Comparison of ENCODE assay signal across 8 mouse cellular contexts in genomic region chr7:19327128-19327527, GRCm38 (mm10). TPM values are rescaled to one million over a fixed set of nuclear protein-coding genes. Genes with fewer than 3 reads are reported as not detected.
DNase-seq lines count a peak whose midpoint lies in the region; ATAC-seq and TF ChIP-seq lines count a peak whose summit lies in the region.

No protein-coding gene starts in this region.

- peak overlapping the region; percentile 42 for H3K4me3 ChIP-seq in ES-Bruce4 (ENCODE audit: low read depth, low read length)
- peak overlapping the region; percentile 33 for H3K4me3 ChIP-seq in forebrain, embryonic 14.5 days (ENCODE audit: low read depth, low read length)
- H3K4me3 ChIP-seq in lung, adult 2 months (replicated peaks; ENCODE audit: extremely low read depth, low read depth, low read length): peak overlapping the region; percentile 33
- peak overlapping the region; percentile 63 for H3K4me3 ChIP-seq in olfactory bulb, adult 2 months (ENCODE audit: insufficient read depth, low read depth, low read length)

- H3K27ac ChIP-seq in ES-Bruce4 (ENCODE audit: insufficient read depth, low read length): no peak overlapping the region
- no peak overlapping the region for H3K27ac ChIP-seq in forebrain, embryonic 14.5 days (ENCODE audit: low read depth, low read length)
- H3K27ac ChIP-seq in olfactory bulb, adult 2 months (ENCODE audit: insufficient read depth, low read depth, low read length): peak overlapping the region; percentile 83

- DNase-seq in forebrain, embryonic 14.5 days (ENCODE audit: low spot score): peak; percentile 88
- DNase-seq in heart, postnatal 10 days: peak; percentile 95 to 96
- peak; percentile 85 for DNase-seq in large intestine, adult 2 months (ENCODE audit: low read depth, low spot score)
- DNase-seq in lung, adult 2 months: peak; percentile 87
- DNase-seq in urinary bladder, postnatal 36 days (ENCODE audit: low spot score in 2 of 2): peak; percentile 78 to 93

- under 1% methylated on average over 22 of the region's 22 CpGs for WGBS in forebrain, embryonic 14.5 days
- under 1% methylated on average over 22 of the region's 22 CpGs for WGBS in large intestine, adult 2 months
- WGBS in lung, adult 2 months: 1% methylated on average over 22 of the region's 22 CpGs
- under 1% methylated on average over 22 of the region's 22 CpGs for WGBS in olfactory bulb, adult 2 months

- H3K36me3 ChIP-seq in ES-Bruce4 (ENCODE audit: control insufficient read depth, insufficient read depth, low read length, poor library complexity, severe bottlenecking): no peaks in the 10 kb centered on the region
- no peaks in the 10 kb centered on the region for H3K36me3 ChIP-seq in forebrain, embryonic 14.5 days (ENCODE audit: control insufficient read depth, insufficient read depth, low read length)

- no peaks in the 10 kb centered on the region for H3K9me3 ChIP-seq in ES-Bruce4 (replicated peaks; ENCODE audit: control insufficient read depth, insufficient read depth, low read length, poor library complexity, severe bottlenecking)
- H3K9me3 ChIP-seq in forebrain, embryonic 14.5 days (replicated peaks; ENCODE audit: control insufficient read depth, low read length): no peaks in the 10 kb centered on the region

- H3K4me2 ChIP-seq in forebrain, embryonic 14.5 days (ENCODE audit: low read length): peak overlapping the region; percentile 57

- ATAC-seq in cerebellum, adult (ENCODE audit: insufficient number of reproducible peaks, low FRiP score, low TSS enrichment): peak; percentile 85
- peak; percentile 78 for ATAC-seq in forebrain, embryonic 14.5 days

- TF ChIP-seq POLR2A in ES-Bruce4 (IDR thresholded peaks at IDR 0.05; ENCODE audit: insufficient read depth, low read length): no peak
- TF ChIP-seq POLR2A in lung, adult 2 months (IDR thresholded peaks at IDR 0.05; ENCODE audit: borderline replicate concordance, extremely low read depth, low read depth, low read length): peak; percentile 82; the same call in 1 of the 2 replicates
- peak; percentile 79 for TF ChIP-seq POLR2A in olfactory bulb, adult 2 months (IDR thresholded peaks at IDR 0.05; ENCODE audit: insufficient read depth, low read depth, low read length)

- peak overlapping the region; percentile 9; the same call in 1 of the 2 replicates for H3K9ac ChIP-seq in ES-Bruce4 (ENCODE audit: low read depth, poor library complexity, severe bottlenecking)
- H3K9ac ChIP-seq in forebrain, embryonic 14.5 days (ENCODE audit: low read length): peak overlapping the region; percentile 43

- H3K4me1 ChIP-seq in ES-Bruce4 (ENCODE audit: control insufficient read depth, insufficient read depth, low read length): no peaks in the 10 kb centered on the region
- H3K4me1 ChIP-seq in forebrain, embryonic 14.5 days (ENCODE audit: control insufficient read depth, insufficient read depth, low read length): peaks cover 7% of the 10 kb centered on the region; the same call in 1 of the 2 replicates
- peaks cover 6% of the 10 kb centered on the region for H3K4me1 ChIP-seq in lung, adult 2 months (ENCODE audit: control insufficient read depth, insufficient read depth, low read length)
- peaks cover 11% of the 10 kb centered on the region for H3K4me1 ChIP-seq in olfactory bulb, adult 2 months (ENCODE audit: control insufficient read depth, insufficient read depth, low read length)

- TF ChIP-seq CTCF in ES-Bruce4 (IDR thresholded peaks at IDR 0.05; ENCODE audit: low read depth, low read length): no peak
- TF ChIP-seq CTCF in lung, adult 2 months (IDR thresholded peaks at IDR 0.05; ENCODE audit: insufficient read depth, low read length): no peak
- TF ChIP-seq CTCF in olfactory bulb, adult 2 months (IDR thresholded peaks at IDR 0.05; ENCODE audit: insufficient read depth, low read depth, low read length): no peak

- intact Hi-C loops in heart, postnatal 10 days (cut with DNase I): no loop called here

- no peaks in the 10 kb centered on the region for H3K27me3 ChIP-seq in ES-Bruce4 (ENCODE audit: control insufficient read depth, insufficient read depth, low read length, poor library complexity, severe bottlenecking)
- H3K27me3 ChIP-seq in forebrain, embryonic 14.5 days (replicated peaks; ENCODE audit: control insufficient read depth, insufficient read depth, low read length): no peaks in the 10 kb centered on the region

- no peak for TF ChIP-seq EP300 in ES-Bruce4 (IDR thresholded peaks at IDR 0.05; ENCODE audit: insufficient read depth, low read depth, low read length)

RNA-seq across cellular contexts. Expression of gene Fosb, which starts 17.3 kb away (rescaled TPM):
- 0.68 and 1.1 TPM in 2 replicates for polyA plus RNA-seq in ES-Bruce4 (2011; ENCODE audit: insufficient read depth, insufficient read length, low read depth, missing spikeins)
- 0.17 TPM in 1 of 2 replicates, not detected in the other for polyA plus RNA-seq in forebrain, embryonic 14.5 days (2014; fragmentation: Nextera tagmentation; extraction: Ambion mirVana)
- under 1 TPM; 0.48 to 0.60 TPM for total RNA-seq in heart, postnatal 10 days (2021)
- 1.4 and 6.2 TPM in 2 replicates for polyA plus RNA-seq in large intestine, adult 2 months (2012; rRNA removed)
- polyA plus RNA-seq in lung, adult 2 months (2012; rRNA removed): 4.0 and 4.6 TPM in 2 replicates
- polyA plus RNA-seq in olfactory bulb, adult 2 months (2012; ENCODE audit: insufficient read depth, insufficient read length, low replicate concordance, missing spikeins): not detected in 2 replicates

RNA-seq across cellular contexts. Expression of gene Ercc1, which starts 17.4 kb away (rescaled TPM):
- polyA plus RNA-seq in ES-Bruce4 (2011; ENCODE audit: insufficient read depth, insufficient read length, low read depth, missing spikeins): 38.1 and 43.7 TPM in 2 replicates
- polyA plus RNA-seq in forebrain, embryonic 14.5 days (2014; fragmentation: Nextera tagmentation; extraction: Ambion mirVana): 99.5 and 101 TPM in 2 replicates
- 10 to 100 TPM; 40.1 to 43.2 TPM for total RNA-seq in heart, postnatal 10 days (2021)
- polyA plus RNA-seq in large intestine, adult 2 months (2012; rRNA removed): 26.9 and 31.2 TPM in 2 replicates
- 38.7 and 46.6 TPM in 2 replicates for polyA plus RNA-seq in lung, adult 2 months (2012; rRNA removed)
- polyA plus RNA-seq in olfactory bulb, adult 2 months (2012; ENCODE audit: insufficient read depth, insufficient read length, low replicate concordance, missing spikeins): not detected in 2 replicates

RNA-seq across cellular contexts. Expression of gene Cd3eap, which starts 32.2 kb away (rescaled TPM):
- 14.6 and 16.8 TPM in 2 replicates for polyA plus RNA-seq in ES-Bruce4 (2011; ENCODE audit: insufficient read depth, insufficient read length, low read depth, missing spikeins)
- polyA plus RNA-seq in forebrain, embryonic 14.5 days (2014; fragmentation: Nextera tagmentation; extraction: Ambion mirVana): 18.4 and 20.0 TPM in 2 replicates
- total RNA-seq in heart, postnatal 10 days (2021): 10 to 100 TPM in 1 of 2 experiments, 1 to 10 TPM in 1; 8.2 to 11.0 TPM
- 3.2 and 4.1 TPM in 2 replicates for polyA plus RNA-seq in large intestine, adult 2 months (2012; rRNA removed)
- polyA plus RNA-seq in lung, adult 2 months (2012; rRNA removed): 4.6 and 5.2 TPM in 2 replicates
- not detected in 2 replicates for polyA plus RNA-seq in olfactory bulb, adult 2 months (2012; ENCODE audit: insufficient read depth, insufficient read length, low replicate concordance, missing spikeins)

RNA-seq across cellular contexts. Expression of gene Ppp1r13l, which starts 32.4 kb away (rescaled TPM):
- 21.9 and 25.5 TPM in 2 replicates for polyA plus RNA-seq in ES-Bruce4 (2011; ENCODE audit: insufficient read depth, insufficient read length, low read depth, missing spikeins)
- 1.1 and 1.3 TPM in 2 replicates for polyA plus RNA-seq in forebrain, embryonic 14.5 days (2014; fragmentation: Nextera tagmentation; extraction: Ambion mirVana)
- total RNA-seq in heart, postnatal 10 days (2021): 10 to 100 TPM; 23.1 to 40.1 TPM
- polyA plus RNA-seq in large intestine, adult 2 months (2012; rRNA removed): 4.8 and 5.7 TPM in 2 replicates
- polyA plus RNA-seq in lung, adult 2 months (2012; rRNA removed): 10.0 and 17.8 TPM in 2 replicates
- not detected in 2 replicates for polyA plus RNA-seq in olfactory bulb, adult 2 months (2012; ENCODE audit: insufficient read depth, insufficient read length, low replicate concordance, missing spikeins)

RNA-seq across cellular contexts. Expression of gene Rtn2, which starts 44.7 kb away (rescaled TPM):
- 14.3 and 15.3 TPM in 2 replicates for polyA plus RNA-seq in ES-Bruce4 (2011; ENCODE audit: insufficient read depth, insufficient read length, low read depth, missing spikeins)
- 102 and 109 TPM in 2 replicates for polyA plus RNA-seq in forebrain, embryonic 14.5 days (2014; fragmentation: Nextera tagmentation; extraction: Ambion mirVana)
- 10 to 100 TPM; 67.9 to 82.8 TPM for total RNA-seq in heart, postnatal 10 days (2021)
- polyA plus RNA-seq in large intestine, adult 2 months (2012; rRNA removed): 12.7 and 18.9 TPM in 2 replicates
- 56.3 and 76.2 TPM in 2 replicates for polyA plus RNA-seq in lung, adult 2 months (2012; rRNA removed)
- polyA plus RNA-seq in olfactory bulb, adult 2 months (2012; ENCODE audit: insufficient read depth, insufficient read length, low replicate concordance, missing spikeins): not detected in 2 replicates

Comparison
In these comparisons a context has a peak if more than half of its experiments do, and no peak if none do; other contexts are left out.
1. RNA of gene Ercc1, which starts 17.4 kb away (polyA plus RNA-seq): 99.5 to 101 TPM in forebrain, embryonic 14.5 days, 38.7 to 46.6 TPM in lung, adult 2 months, 38.1 to 43.7 TPM in ES-Bruce4 and 26.9 to 31.2 TPM in large intestine, adult 2 months; not detected in olfactory bulb, adult 2 months; every median in the first group is over 10 times any median in the second.
2. Peak in every context shown above with its lines, with median percentiles within 50 percentile points of each other: H3K4me3 ChIP-seq and DNase-seq.